Mouse (Mus musculus) layer of hippocampus, postnatal 14 days (tissue): ENCODE results near the gene Lpp. TPM values are rescaled to one million over a fixed set of nuclear protein-coding genes. Genes with fewer than 3 reads are reported as not detected.

Experiments used
- DNase-seq, 2 experiments: peaks; one replicate each; pipeline ENCODE4 v3.0.0; 2021 to 2022; ENCODE audit warnings: low spot score in 2 of 2, mixed read lengths in 1 of 2
- total RNA-seq, 2 experiments: library from RNA; stranded (reverse); gene quantifications; 2 replicates each; pipeline ENCODE4 v1.2.3; 2021

Gene Lpp
- total RNA-seq, 2 experiments from 2014 or later, result 10.1 to 12.2 TPM

DNA sequence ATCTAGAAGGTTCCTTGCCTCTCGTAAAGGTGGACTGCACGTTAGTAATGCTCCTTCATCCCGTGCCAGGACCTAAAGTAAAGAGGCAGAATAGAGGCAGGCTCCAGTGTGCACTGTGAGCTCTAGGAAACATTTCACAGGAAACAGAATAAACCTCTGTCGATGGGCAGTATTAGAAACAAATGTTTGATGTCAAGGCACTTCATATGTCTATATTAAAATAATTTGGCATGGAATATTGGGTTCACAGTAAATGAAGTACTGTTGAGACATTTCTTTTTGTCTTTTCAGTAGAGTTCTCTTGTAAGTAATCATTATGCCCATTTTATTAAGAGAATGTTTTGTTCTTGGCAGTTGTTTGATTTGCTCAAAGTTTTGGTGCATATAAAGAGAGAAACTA is 398.7 kb downstream of the Lpp start:
- no peak for DNase-seq

DNA sequence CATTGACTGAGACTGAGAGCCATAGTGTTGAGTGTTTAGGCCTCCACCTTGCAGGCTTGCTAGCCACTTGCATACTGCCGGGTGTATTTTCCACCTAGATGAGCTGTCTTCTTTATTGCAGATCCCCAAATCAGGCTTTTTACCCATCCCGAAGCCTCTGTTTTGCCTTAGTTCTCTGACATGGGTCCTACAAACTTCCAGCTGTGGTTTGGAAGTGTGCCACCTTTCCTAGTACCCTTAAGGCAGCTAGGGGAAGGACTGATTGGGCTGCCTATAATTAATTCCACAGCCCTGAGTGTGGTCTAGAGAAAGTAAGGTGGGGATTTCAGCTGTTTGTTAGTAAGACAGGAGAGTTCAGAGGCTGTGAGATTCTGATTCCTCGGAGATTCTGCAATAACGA is 399.5 kb downstream of the Lpp start:
- DNase-seq, result no peak

DNA sequence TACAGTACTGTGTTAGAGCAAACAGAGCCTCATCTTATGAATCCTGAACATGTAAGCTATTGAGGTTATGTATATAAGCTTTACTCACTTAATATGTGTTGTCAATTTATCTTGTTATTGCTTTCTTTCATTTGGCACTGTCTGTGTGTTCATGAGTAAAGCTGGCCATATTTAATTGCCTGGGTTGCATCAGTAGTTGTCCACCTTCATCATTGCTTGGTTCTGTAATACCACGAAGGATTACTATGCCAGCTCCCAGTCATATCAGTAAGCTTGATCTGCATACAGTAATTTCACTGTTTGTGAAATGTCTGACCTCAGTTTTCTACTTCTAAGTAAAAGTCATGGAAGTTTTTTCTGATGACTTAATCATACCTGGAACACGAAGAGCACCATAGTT is 401.4 kb downstream of the Lpp start:
- DNase-seq, result no peak

DNA sequence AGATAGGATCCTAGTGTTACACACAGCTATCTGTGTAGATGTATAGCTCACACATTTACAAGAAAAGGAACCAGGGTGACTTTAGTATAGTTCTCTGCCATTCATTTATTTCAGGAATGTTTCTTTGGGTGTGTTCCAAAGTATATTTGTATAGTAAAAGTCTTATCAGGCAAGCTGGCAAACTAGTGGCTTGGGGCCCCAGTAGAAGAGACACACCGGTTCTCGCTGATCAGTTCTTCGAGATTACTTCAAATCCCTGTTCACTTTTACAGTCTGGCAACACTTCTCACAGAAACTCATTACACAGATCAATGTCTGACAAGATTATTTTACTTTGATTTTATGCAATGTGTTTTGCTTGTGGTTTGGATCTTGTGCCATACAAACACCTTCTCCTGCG is 408.0 kb downstream of the Lpp start:
- DNase-seq, result no peak

DNA sequence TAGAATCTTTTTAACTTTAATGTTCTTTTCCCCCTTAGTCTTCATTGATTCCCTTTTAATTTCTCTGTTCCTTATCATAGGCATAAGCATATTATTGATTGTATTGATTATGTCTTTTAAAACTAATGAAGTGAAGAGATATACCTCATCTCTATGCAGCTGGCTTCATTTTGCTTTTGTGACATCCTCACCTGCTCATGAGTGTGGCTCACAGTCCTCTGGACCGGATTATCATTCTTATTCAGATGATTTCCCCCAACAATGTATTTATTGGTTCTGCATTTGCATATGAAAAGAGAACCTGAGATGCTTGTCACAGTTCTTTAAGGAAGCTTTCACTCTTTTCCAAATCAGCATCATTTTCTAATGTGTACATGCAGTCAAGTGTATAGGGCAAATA is 408.5 kb downstream of the Lpp start:
- no peak for DNase-seq

DNA sequence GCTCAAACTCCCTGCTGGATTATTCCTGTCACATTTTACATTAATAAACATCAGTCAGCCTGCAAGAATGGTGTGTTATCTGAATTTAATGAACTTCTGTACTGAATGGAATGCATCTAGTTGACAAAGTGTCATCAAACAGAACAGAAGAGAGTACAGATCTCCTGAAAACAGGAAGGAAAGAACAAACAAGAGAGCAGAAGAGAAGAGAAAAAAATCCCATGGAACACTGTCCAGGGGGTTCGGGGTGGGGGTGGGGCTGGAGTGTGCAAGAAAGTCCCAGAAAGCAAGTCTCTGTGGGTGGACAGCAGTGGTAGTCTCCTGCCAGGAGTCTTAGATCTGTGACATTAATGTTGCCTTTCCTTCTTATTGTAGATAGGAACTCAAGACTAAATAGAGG is 412.8 kb downstream of the Lpp start:
- no peak for DNase-seq

DNA sequence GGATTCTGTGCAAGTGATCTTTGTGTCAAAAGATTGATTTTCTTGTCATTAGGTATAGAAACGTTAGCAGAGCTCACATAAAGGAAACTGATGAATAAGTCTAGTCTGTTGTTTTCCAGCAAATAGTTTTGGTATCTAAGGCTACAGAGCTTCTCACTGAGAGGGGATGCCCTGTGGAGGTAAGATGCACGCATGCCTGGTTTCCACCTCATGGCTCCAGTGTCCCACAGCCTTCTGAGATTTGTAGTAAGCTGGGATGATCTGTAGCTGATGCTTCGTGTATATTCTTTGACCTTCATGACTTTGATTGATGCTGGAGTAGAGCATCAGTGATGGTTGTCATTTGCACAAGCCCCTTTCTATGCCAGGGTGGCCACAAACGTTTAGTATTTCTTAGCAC is 414.3 kb downstream of the Lpp start:
- no peak for DNase-seq

DNA sequence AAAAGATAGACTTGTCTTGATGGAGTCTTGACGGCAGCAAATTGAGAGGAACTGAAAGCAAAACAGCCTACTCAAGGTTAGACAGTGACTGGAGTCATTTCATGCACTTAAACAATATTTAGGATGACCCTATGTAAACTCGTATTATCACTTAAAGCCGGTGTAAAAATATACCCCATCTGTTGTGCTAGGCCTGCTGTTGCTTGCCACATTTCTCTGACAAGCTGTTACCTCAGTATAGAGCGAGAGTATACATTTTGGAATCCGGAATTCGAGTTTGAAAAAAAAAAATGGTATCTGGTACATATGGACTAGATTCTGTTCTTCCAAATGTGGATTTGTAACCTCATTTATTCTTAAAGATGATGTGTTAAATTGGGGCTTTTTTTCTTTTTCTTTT is 416.5 kb downstream of the Lpp start:
- DNase-seq, result no peak

DNA sequence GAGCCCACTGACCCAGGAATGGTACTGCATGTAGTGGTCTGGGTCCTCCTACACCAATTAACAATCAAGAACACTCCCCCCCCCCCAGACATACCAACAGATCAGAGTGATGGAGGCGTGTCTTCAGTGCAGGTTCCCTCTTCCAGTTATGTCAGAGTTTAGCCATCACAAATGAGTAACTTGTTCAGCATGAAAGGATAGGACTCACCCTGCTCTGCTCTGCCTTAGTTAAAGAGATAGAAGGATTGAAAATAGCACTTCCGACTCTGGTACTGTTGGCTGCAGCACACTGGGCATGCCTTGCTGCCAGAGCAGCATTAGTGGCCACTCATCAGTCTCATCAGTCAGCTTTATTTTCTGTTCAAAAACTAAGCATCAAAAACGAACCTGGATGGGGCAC is 423.3 kb downstream of the Lpp start:
- no peak for DNase-seq

DNA sequence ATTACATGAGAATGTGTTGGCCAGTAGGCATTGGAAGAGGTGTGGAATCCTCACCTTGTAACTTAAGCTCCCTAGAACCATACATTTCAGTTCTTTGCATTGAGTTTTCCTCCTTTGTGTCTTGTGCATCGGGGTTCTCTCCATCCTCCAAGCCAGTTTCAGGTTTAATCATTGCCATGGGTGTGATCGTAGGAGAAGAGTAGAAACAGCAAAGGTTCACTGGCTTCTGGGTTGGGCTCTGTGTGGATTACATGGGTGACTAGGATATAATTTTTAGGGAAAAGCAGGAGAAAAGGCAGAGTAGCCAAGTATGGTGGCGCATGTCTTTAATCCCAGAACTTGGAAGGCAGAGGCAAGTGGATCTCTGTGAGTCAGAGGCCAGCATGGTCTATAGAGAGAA is 424.1 kb downstream of the Lpp start:
- DNase-seq, result no peak

DNA sequence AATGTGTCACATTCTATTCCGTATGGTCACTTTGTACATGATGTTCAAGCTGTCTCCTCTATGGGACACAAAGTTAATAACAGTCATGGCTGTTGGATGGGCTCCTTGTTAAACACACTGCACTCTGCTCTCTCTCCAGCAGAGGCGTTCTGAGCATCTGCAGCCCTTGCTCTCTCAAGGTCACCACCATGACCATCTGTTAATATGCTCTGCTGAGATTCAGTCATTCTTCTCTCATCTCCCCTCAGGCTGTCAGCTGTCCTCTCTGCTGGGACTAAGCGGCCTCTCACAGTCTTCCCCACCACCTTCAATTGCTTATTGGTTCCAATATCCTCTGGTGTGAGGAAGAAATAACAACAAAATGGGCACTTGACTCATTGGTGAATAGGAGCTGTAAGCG is 425.8 kb downstream of the Lpp start:
- no peak for DNase-seq

DNA sequence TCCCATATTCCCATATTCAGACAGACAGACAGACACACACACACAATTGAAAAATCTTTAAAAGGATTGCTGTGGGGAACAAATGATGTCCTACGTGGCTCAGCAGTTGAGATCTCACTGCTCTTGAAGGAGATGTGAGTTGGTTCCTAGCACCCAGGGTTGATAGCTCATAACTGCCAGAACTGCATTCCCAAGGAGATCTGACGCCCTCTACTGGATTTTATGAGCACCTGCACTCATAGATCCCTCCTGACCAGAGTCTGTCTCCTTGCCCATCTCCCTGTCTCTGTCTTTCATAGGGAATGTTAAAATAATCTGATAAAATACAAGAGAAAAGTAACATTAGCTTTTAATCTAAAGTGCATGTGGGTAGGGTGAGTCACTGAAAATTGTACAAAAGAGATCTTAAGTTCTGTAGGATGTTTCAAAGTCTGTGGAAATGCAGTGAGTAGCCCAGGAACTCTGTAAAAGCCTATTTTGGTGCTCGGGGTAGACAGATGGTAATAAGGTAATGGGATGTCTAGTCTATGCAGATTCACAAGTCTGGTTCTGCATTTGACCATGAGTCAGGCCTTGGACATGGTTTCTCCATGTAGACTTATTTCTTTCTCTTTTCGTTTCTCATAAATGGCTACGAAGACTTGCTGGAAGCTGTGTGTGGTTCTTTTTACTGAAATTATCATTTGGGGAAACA is 429.0 kb downstream of the Lpp start:
- DNase-seq, result no peak

DNA sequence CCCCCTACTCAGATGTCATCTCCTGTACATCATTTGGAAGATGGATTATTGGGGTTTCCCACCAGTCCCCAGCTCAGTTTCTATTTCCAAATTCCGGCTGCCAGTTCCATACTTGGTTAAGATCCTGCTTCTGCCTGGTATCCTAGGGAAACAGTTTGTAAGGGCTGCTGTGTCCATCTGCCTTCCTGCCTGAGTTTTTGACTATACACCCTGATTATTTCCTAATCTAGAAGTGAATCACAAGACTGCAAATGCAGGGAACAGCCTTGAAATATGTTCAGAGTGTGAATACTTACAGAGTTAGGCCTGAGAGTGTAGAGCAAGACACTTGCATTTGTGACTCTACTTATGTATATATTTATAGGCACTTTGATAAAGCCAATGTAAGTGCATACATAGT is 429.6 kb downstream of the Lpp start:
- peak; percentile 25 to 64 for DNase-seq

DNA sequence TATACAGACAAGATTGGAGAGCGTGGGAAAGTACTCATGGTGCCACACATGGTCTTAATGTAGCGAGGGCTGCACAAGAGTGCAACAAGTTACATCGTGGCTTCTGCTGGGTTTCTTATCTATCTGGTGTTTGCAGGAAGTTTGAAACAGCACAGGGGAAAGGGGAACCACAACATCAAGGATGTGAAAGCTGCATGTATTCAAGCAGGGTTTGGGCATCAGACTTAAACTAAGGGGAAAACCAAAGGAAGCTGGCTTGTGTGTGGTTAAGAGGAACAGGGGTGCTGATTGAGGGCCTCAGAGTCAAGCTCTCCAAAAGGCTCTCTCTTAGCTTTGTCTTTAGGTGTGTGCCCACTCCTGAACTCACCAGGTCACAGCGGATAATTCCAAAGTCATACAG is 433.1 kb downstream of the Lpp start:
- no peak for DNase-seq

DNA sequence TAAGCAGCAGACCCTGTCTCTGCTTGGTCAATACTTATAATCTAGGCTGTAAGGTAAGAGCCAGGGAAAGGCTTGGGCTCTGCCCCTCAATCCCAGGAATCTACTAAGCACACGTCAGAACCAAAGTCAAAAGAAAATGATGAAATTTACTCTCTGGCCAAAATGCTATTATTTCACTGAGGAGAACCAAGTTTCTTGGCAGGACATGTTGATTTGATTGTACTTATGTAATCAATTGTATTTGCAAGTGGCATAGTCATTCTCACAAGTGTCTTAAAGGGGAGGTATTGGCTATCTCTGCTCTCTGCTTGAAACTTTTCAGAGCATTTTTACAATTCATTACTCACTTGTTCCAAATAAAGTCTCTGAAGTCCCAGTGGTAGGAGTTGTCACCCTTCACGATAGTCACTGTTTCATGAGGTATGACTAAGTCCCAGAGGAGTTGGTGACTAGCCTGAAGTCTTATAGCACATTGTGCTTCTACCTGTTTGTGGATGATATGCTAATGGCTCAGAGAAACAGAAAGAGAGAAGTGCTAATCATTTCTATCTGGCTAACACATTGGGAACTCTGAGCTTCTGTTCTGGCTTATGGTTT is 435.0 kb downstream of the Lpp start:
- DNase-seq, result no peak

DNA sequence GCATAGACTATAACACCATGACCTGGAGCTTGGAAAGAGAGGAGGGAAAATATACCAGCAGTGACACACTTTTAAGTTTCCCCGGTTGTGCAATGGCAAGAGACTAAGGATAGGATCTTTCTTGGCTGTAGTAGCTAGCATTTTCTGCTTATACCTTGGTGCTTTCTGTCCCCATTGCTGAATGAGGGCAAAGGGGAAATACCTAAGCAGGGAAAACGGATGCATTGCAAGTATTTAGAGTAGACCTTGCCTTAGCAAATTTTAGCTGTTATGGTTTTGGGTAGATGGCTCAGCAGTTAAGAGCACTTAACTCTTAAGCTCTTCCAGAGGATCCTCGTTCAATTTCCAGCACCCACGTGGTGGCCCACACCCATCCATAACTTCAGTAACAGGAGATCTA is 436.6 kb downstream of the Lpp start:
- DNase-seq, result no peak

DNA sequence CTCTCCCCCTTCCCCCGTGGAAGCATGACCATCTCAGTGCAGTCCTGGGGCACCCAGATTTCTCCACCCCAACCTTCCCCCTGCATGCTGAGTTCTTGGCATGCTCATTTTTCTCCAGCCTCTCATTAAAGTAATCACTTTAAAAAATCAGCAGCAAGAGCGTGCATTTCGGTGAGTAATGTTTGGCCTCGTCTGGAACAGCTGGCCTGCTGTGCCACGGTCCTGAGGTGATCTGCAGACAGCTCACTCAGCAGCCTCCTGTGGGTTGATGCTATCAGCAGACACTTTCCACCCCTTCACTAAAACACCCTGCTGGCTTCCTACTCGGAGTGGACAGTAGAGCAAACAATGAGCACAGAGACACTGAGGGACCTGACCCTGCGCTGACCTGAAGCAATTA is 437.6 kb downstream of the Lpp start:
- no peak for DNase-seq

DNA sequence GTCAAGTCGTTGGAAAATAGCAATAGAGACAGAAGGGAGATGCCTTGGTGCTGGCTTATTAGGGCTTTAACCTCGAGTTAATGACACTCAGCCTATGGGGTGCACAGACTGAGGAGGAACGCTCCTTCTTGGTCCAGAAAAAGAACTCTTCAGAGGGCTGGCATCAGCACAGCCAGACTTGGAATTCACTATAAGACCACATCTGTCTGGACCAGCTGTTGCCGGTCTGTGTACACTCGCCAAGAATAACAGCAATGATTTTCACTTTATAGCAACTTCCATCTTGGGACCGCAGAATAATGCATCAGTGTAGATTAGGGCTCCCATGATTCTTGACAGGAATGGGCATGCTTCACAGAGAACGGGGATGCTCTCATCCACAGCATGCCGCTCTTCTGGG is 439.9 kb downstream of the Lpp start:
- no peak for DNase-seq

DNA sequence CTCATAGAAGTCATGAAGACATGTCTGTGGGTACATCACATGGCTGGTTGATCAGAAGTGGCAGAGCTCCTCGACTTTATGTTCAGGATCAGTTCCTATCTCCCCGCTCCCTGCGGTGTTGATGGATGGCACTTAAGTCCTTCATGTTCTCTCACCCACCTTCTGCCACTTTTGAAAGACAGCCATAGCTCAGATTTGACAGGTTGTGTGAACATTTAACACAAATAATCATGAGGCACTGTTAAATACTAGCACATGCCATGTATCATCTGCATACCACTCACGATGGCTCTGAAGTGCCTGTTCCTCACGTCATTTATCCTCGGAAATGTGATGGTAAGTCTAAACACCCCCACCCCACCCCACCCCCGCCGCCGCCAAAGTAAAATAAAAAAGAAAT is 441.2 kb downstream of the Lpp start:
- no peak for DNase-seq

DNA sequence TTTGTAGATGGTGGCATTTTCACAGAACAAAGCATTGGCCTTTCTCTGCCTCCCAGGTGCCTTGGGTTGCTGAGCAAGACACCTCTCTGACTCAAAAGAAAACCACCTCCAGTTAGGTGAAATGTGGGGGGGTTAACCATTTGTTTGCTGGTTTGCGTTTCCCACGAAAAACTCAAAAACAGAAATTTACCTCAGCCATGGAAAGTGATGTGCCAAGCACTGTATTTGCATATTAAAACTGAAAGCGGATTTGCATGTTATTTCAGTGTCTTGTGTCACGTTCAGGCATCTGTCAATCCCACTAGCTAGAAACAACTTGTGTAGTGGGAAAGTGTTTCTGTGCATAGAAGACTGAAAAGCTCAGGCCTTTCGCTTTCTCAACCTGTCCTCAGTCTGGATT is 443.2 kb downstream of the Lpp start:
- DNase-seq, result no peak

DNA sequence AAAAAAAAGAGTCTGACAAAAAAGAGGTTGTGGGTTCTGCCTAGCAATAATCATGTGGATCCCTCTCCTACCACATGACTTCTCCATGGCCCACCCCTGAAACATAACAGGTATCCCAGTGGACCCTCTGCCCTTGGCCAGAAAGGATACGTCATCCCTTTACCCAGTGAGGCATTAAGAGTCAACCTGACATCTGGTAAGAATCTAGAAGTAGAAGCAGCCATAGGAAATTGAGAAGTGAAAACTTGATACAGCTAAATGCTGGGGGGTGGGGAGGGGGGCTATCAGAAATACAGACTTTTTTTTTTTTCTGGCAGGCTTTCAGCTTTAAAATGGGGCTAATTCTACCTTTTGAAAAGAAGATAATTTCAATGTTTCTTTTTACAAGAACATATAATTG is 445.7 kb downstream of the Lpp start:
- DNase-seq, result no peak

DNA sequence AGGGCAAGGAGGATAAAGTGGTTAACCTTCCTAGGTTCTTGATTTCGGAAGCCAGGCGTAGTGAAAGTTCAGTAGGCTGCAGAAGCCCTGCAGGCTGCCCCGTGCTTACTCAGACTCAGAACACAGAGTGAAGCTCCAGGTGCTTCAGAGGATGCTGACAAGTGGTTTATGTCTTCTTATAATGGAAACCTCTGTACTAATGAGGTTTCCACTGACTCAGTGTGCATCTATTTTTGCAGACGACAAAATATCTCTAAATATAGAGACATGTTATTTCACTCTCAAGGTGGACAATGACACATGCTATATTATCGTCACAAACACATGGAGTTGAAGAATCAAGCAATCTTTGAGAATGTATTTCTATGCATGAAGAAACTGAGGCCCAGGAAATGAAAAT is 446.8 kb downstream of the Lpp start:
- DNase-seq, result no peak

DNA sequence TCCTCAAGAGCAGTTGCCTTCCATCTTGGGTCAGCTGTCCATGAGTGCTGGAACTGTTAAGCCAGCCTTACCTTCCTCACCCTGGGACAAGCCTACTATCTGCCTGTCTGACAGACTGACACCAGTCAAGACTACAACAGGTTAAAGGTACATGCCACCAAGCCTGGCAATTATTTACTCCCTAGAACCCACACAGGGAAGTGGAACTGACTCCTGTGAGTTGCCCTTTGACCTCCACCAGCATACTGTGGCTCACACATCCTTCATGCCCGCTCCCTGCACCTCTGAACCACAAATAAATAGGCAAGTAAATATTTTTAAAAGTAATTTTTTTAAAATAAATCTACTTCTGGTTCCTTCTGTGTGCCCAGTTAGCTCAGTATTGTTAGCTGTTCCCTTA is 452.8 kb downstream of the Lpp start:
- DNase-seq, result no peak
